22 mouse cellular contexts compared by ENCODE assay signal in the genomic region with DNA sequence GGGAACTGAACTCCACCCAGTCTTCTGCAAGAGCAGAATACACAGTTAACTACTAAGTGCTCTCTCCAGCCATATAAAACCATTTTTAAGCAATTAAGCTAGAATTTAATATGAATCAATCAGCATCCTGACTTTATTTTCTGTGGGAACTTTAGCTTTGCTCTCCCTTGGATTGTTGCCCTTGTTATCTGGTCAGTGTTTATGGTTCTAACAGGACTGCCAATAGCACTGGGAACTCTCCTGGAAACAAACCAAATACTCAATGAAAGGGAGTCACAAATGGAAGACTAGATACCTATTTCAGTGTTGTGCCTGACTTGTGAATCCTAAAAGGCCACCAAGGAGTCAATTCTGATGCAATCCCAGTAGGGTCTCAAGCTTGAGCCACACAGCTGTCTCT. TPM values are rescaled to one million over a fixed set of nuclear protein-coding genes. Genes with fewer than 3 reads are reported as not detected.
DNase-seq lines count a peak whose midpoint lies in the region; ATAC-seq and TF ChIP-seq lines count a peak whose summit lies in the region.
"Had no signal": no experiment of that assay in that cellular context is flagged by ENCODE, and none has a peak within 500 bp of the region (broad histone marks: within the 10 kb centered on the region; RNA-seq: fewer than 3 reads in every experiment).

No protein-coding gene starts in this region.

- H3K27ac ChIP-seq in liver, embryonic 11.5 days (ENCODE audit: low read depth, low read length) = no peak overlapping the region
- no peak overlapping the region for H3K27ac ChIP-seq in lung, embryonic 14.5 days (ENCODE audit: low read depth)
- H3K27ac ChIP-seq: embryonic facial prominence, embryonic 13.5 days; embryonic facial prominence, embryonic 15.5 days; forebrain, embryonic 10.5 days; forebrain, embryonic 12.5 days had no signal

- no peaks in the 10 kb centered on the region for H3K9me3 ChIP-seq in liver, embryonic 11.5 days (ENCODE audit: control insufficient read depth, low read length)
- no peaks in the 10 kb centered on the region for H3K9me3 ChIP-seq in lung, embryonic 14.5 days (ENCODE audit: low read depth, low read length)
- H3K9me3 ChIP-seq: embryonic facial prominence, embryonic 13.5 days; embryonic facial prominence, embryonic 15.5 days; forebrain, embryonic 10.5 days; forebrain, embryonic 12.5 days had no signal

- no peaks in the 10 kb centered on the region for H3K27me3 ChIP-seq in liver, embryonic 11.5 days (replicated peaks; ENCODE audit: control insufficient read depth, insufficient read depth, low read length)
- no peaks in the 10 kb centered on the region for H3K27me3 ChIP-seq in lung, embryonic 14.5 days (ENCODE audit: insufficient read depth, low read length)
- H3K27me3 ChIP-seq: embryonic facial prominence, embryonic 13.5 days; embryonic facial prominence, embryonic 15.5 days; forebrain, embryonic 12.5 days had no signal

- H3K4me3 ChIP-seq in liver, embryonic 11.5 days (ENCODE audit: low read depth, low read length) = no peak overlapping the region
- no peak overlapping the region for H3K4me3 ChIP-seq in lung, embryonic 14.5 days (ENCODE audit: low read depth, low read length)
- H3K4me3 ChIP-seq: embryonic facial prominence, embryonic 13.5 days; embryonic facial prominence, embryonic 15.5 days; erythroblast, embryonic 14.5 days; forebrain, embryonic 10.5 days; forebrain, embryonic 12.5 days had no signal

- peak; percentile 7 for DNase-seq in liver, embryonic 11.5 days (ENCODE audit: low spot score)
- DNase-seq in liver = no peak
- DNase-seq in lung, embryonic 14.5 days = peak; percentile 8
- no peak for DNase-seq in lung, postnatal 14 days
- DNase-seq in lung, postnatal 36 days = peak; percentile 28
- DNase-seq in lung, postnatal 4 days = no peak
- DNase-seq: adrenal gland, adult 2 months; adrenal gland, postnatal 10 days; adrenal gland, postnatal 25 days; cerebellum, adult 11 months; cerebellum, adult 18-20 months; cerebellum, adult 8-10 months; cerebellum, adult 9-11 months; cerebellum, postnatal 14 days; cerebellum, postnatal 36 days; embryo, embryonic 11 days had no signal

- peaks cover 7% of the 10 kb centered on the region for H3K4me1 ChIP-seq in liver, embryonic 11.5 days (replicated peaks; ENCODE audit: control insufficient read depth, insufficient read depth, low read length)
- H3K4me1 ChIP-seq in lung, embryonic 14.5 days (ENCODE audit: insufficient read depth) = no peaks in the 10 kb centered on the region
- H3K4me1 ChIP-seq: embryonic facial prominence, embryonic 13.5 days; embryonic facial prominence, embryonic 15.5 days; forebrain, embryonic 10.5 days; forebrain, embryonic 12.5 days had no signal

- no peak overlapping the region for H3K4me2 ChIP-seq in liver, embryonic 11.5 days
- no peak overlapping the region for H3K4me2 ChIP-seq in lung, embryonic 14.5 days
- H3K4me2 ChIP-seq: embryonic facial prominence, embryonic 13.5 days; embryonic facial prominence, embryonic 15.5 days; forebrain, embryonic 12.5 days had no signal

- ATAC-seq in liver, embryonic 11.5 days (replicated peaks; ENCODE audit: low FRiP score) = no peak
- no peak for ATAC-seq in lung, embryonic 14.5 days (ENCODE audit: insufficient read depth)
- ATAC-seq: forebrain, embryonic 14.5 days had no signal

- TF ChIP-seq CTCF in lung, embryonic 14.5 days (IDR thresholded peaks at IDR 0.05; ENCODE audit: low read depth) = no peak

- H3K9ac ChIP-seq in liver, embryonic 11.5 days (ENCODE audit: low read depth, low read length) = no peak overlapping the region
- no peak overlapping the region for H3K9ac ChIP-seq in lung, embryonic 14.5 days
- H3K9ac ChIP-seq: embryonic facial prominence, embryonic 13.5 days; embryonic facial prominence, embryonic 15.5 days; forebrain, embryonic 12.5 days had no signal

- H3K36me3 ChIP-seq in liver, embryonic 11.5 days (ENCODE audit: control insufficient read depth, insufficient read depth, low read length) = no peaks in the 10 kb centered on the region
- no peaks in the 10 kb centered on the region for H3K36me3 ChIP-seq in lung, embryonic 14.5 days (ENCODE audit: insufficient read depth)
- H3K36me3 ChIP-seq: embryonic facial prominence, embryonic 13.5 days; embryonic facial prominence, embryonic 15.5 days; forebrain, embryonic 10.5 days; forebrain, embryonic 12.5 days had no signal

RNA-seq across cellular contexts. Expression of gene Cmah, which starts 12.7 kb away (rescaled TPM):
- polyA plus RNA-seq in liver, embryonic 11.5 days (2014; fragmentation: Nextera tagmentation; extraction: Ambion mirVana) = 3.2 and 4.3 TPM in 2 replicates
- 0.15 and 0.74 TPM in 2 replicates for polyA plus RNA-seq in lung, embryonic 14.5 days (2014; fragmentation: Nextera tagmentation; extraction: Ambion mirVana)

RNA-seq across cellular contexts. Expression of gene Carmil1, which starts 59.3 kb away (rescaled TPM):
- polyA plus RNA-seq in liver, embryonic 11.5 days (2014; fragmentation: Nextera tagmentation; extraction: Ambion mirVana) = 18.6 and 20.1 TPM in 2 replicates
- 48.3 and 50.7 TPM in 2 replicates for polyA plus RNA-seq in lung, embryonic 14.5 days (2014; fragmentation: Nextera tagmentation; extraction: Ambion mirVana)

Comparison
In these comparisons a context has a peak if more than half of its experiments do, and no peak if none do; other contexts are left out.
1. DNase-seq: peak in liver, embryonic 11.5 days (single experiment), lung, embryonic 14.5 days (single experiment) and lung, postnatal 36 days (single experiment); none in liver (single experiment), lung, postnatal 14 days (single experiment) and lung, postnatal 4 days (0 of 2).